In genomic region chr5:65492716-65493531, GRCm38 (mm10) we compare ENCODE assay signal across 8 mouse cellular contexts. TPM values are rescaled to one million over a fixed set of nuclear protein-coding genes. Genes with fewer than 3 reads are reported as not detected.
DNase-seq lines count a peak whose midpoint lies in the region; ATAC-seq and TF ChIP-seq lines count a peak whose summit lies in the region.

Gene Gm43552, minus strand, starts transcription at chr5:65492833.

- no peaks in the 10 kb centered on the region for H3K27me3 ChIP-seq in embryonic facial prominence, embryonic 15.5 days
- no peaks in the 10 kb centered on the region for H3K27me3 ChIP-seq in limb, embryonic 14.5 days (ENCODE audit: control insufficient read depth, insufficient read depth, low read length)
- no peaks in the 10 kb centered on the region for H3K27me3 ChIP-seq in midbrain, embryonic 16.5 days (ENCODE audit: control insufficient read depth, insufficient read depth, low read depth, low read length)
- no peaks in the 10 kb centered on the region for H3K27me3 ChIP-seq in spleen, adult 2 months (ENCODE audit: control insufficient read depth, insufficient read depth, low read length)

- H3K4me2 ChIP-seq in embryonic facial prominence, embryonic 15.5 days (replicated peaks) = peak within 1 kb of the TSS; percentile 87
- H3K4me2 ChIP-seq in limb, embryonic 14.5 days (replicated peaks; ENCODE audit: low read depth, low read length, severe bottlenecking) = peak within 1 kb of the TSS; percentile 83
- H3K4me2 ChIP-seq in midbrain, embryonic 16.5 days (ENCODE audit: low read length) = peak within 1 kb of the TSS; percentile 73

- H3K9ac ChIP-seq in embryonic facial prominence, embryonic 15.5 days = peak within 1 kb of the TSS; percentile 82
- peak within 1 kb of the TSS; percentile 91 for H3K9ac ChIP-seq in limb, embryonic 14.5 days (ENCODE audit: low read depth, low read length, severe bottlenecking)
- peak within 1 kb of the TSS; percentile 96 for H3K9ac ChIP-seq in midbrain, embryonic 16.5 days (ENCODE audit: low read depth, low read length)

- TF ChIP-seq POLR2A in bone marrow macrophage, adult 2 months (IDR thresholded peaks at IDR 0.05; ENCODE audit: borderline replicate concordance, low read depth, low read length) = no peak
- TF ChIP-seq POLR2A in limb, embryonic 14.5 days (IDR thresholded peaks at IDR 0.05; ENCODE audit: borderline replicate concordance, extremely low read depth, insufficient read depth, insufficient read length) = peak; percentile 25; the same call in 1 of the 2 replicates
- TF ChIP-seq POLR2A in spleen, adult 2 months (IDR thresholded peaks at IDR 0.05; ENCODE audit: low read depth, low read length) = peak; percentile 86

- H3K27ac ChIP-seq in bone marrow macrophage, adult 2 months (ENCODE audit: insufficient read depth, low read depth, low read length) = peak within 1 kb of the TSS; percentile 76
- H3K27ac ChIP-seq in embryonic facial prominence, embryonic 15.5 days (replicated peaks) = peak within 1 kb of the TSS; percentile 96
- peak within 1 kb of the TSS; percentile 91 for H3K27ac ChIP-seq in limb, embryonic 14.5 days (replicated peaks; ENCODE audit: low read depth, low read length)
- H3K27ac ChIP-seq in midbrain, embryonic 16.5 days (ENCODE audit: low read length) = peak within 1 kb of the TSS; percentile 97
- H3K27ac ChIP-seq in spleen, adult 2 months (ENCODE audit: insufficient read depth, low read length) = peak within 1 kb of the TSS; percentile 93

- under 1% methylated on average over 69 of the region's 69 CpGs for WGBS in embryonic facial prominence, embryonic 15.5 days
- under 1% methylated on average over 56 of the region's 69 CpGs for WGBS in limb, embryonic 14.5 days
- under 1% methylated on average over 62 of the region's 69 CpGs for WGBS in midbrain, embryonic 16.5 days
- under 1% methylated on average over 62 of the region's 69 CpGs for WGBS in spleen, adult 2 months

- H3K4me1 ChIP-seq in bone marrow macrophage, adult 2 months (ENCODE audit: control insufficient read depth, insufficient read depth, low read length) = peaks cover 24% of the 10 kb centered on the region
- H3K4me1 ChIP-seq in embryonic facial prominence, embryonic 15.5 days = peaks cover 29% of the 10 kb centered on the region
- peaks cover 18% of the 10 kb centered on the region for H3K4me1 ChIP-seq in limb, embryonic 14.5 days (ENCODE audit: control insufficient read depth, insufficient read depth, low read length)
- H3K4me1 ChIP-seq in midbrain, embryonic 16.5 days (ENCODE audit: control insufficient read depth, insufficient read depth, low read length) = peaks cover 20% of the 10 kb centered on the region
- H3K4me1 ChIP-seq in spleen, adult 2 months (ENCODE audit: control insufficient read depth, insufficient read depth, insufficient read length) = peaks cover 7% of the 10 kb centered on the region; the same call in 1 of the 2 replicates

- peak; percentile 96 for ATAC-seq in embryonic facial prominence, embryonic 15.5 days (ENCODE audit: insufficient number of reproducible peaks, low FRiP score, low TSS enrichment, low read depth)
- peak; percentile 94 for ATAC-seq in limb, embryonic 14.5 days (ENCODE audit: low FRiP score, low read depth)
- ATAC-seq in midbrain, embryonic 16.5 days = peak; percentile 97

- peak; percentile 97 for DNase-seq in B cell, adult 2 months
- peak; percentile 98 to 99 for DNase-seq in heart, adult 9 months (ENCODE audit: low spot score in 2 of 2)
- DNase-seq in kidney, adult 9 months = peak; percentile 97
- DNase-seq in limb, embryonic 14.5 days (ENCODE audit: low spot score) = peak; percentile 91
- peak; percentile 96 to 97 for DNase-seq in spleen, adult 2 months (ENCODE audit: low read depth in 1 of 2, low spot score in 2 of 2)

- no peak for TF ChIP-seq CTCF in bone marrow macrophage, adult 2 months (IDR thresholded peaks at IDR 0.05; ENCODE audit: low read depth, low read length)
- TF ChIP-seq CTCF in spleen, adult 2 months (IDR thresholded peaks at IDR 0.05; ENCODE audit: extremely low read depth, insufficient read depth, insufficient read length, insufficient replicate concordance) = no peak

- no peaks in the 10 kb centered on the region for H3K36me3 ChIP-seq in embryonic facial prominence, embryonic 15.5 days
- no peaks in the 10 kb centered on the region for H3K36me3 ChIP-seq in limb, embryonic 14.5 days (ENCODE audit: control insufficient read depth, insufficient read depth, low read length)
- no peaks in the 10 kb centered on the region for H3K36me3 ChIP-seq in midbrain, embryonic 16.5 days (ENCODE audit: control insufficient read depth, insufficient read depth, low read length)
- peaks cover 3% of the 10 kb centered on the region; the same call in 1 of the 2 replicates for H3K36me3 ChIP-seq in spleen, adult 2 months (ENCODE audit: control insufficient read depth, insufficient read depth, low read length)

- no peaks in the 10 kb centered on the region for H3K9me3 ChIP-seq in embryonic facial prominence, embryonic 15.5 days (replicated peaks)
- no peaks in the 10 kb centered on the region for H3K9me3 ChIP-seq in limb, embryonic 14.5 days (ENCODE audit: control insufficient read depth, low read length)
- no peaks in the 10 kb centered on the region for H3K9me3 ChIP-seq in midbrain, embryonic 16.5 days (replicated peaks; ENCODE audit: control insufficient read depth, low read length, poor library complexity, severe bottlenecking)

- peak within 1 kb of the TSS; percentile 97 for H3K4me3 ChIP-seq in bone marrow macrophage, adult 2 months (ENCODE audit: insufficient read depth, low read length)
- H3K4me3 ChIP-seq in embryonic facial prominence, embryonic 15.5 days (replicated peaks) = peak within 1 kb of the TSS; percentile 94
- H3K4me3 ChIP-seq in limb, embryonic 14.5 days (replicated peaks; ENCODE audit: low read length) = peak within 1 kb of the TSS; percentile 81
- H3K4me3 ChIP-seq in midbrain, embryonic 16.5 days (ENCODE audit: low read depth, low read length) = peak within 1 kb of the TSS; percentile 95
- H3K4me3 ChIP-seq in spleen, adult 2 months (ENCODE audit: extremely low read depth, insufficient read depth, insufficient read length) = peak within 1 kb of the TSS; percentile 60

RNA-seq across cellular contexts. Expression of gene Gm43552, which starts in this region (rescaled TPM):
- not detected in 2 replicates for polyA plus RNA-seq in bone marrow macrophage, adult 2 months (2012; ENCODE audit: insufficient read depth, insufficient read length, missing spikeins)
- polyA plus RNA-seq in embryonic facial prominence, embryonic 15.5 days (2015; fragmentation: Nextera tagmentation; extraction: Ambion mirVana) = 1.4 TPM in 1 of 2 replicates, not detected in the other
- not detected in 2 replicates for polyA plus RNA-seq in limb, embryonic 14.5 days (2012; rRNA removed)
- polyA plus RNA-seq in limb, embryonic 14.5 days (2014; fragmentation: Nextera tagmentation; extraction: Ambion mirVana) = not detected in 2 replicates
- not detected in 2 replicates for polyA plus RNA-seq in midbrain, embryonic 16.5 days (2015; fragmentation: Nextera tagmentation; extraction: Ambion mirVana)
- not detected in 2 replicates for polyA plus RNA-seq in spleen, adult 2 months (2012; rRNA removed)

Comparison
In these comparisons a context has a peak if more than half of its experiments do, and no peak if none do; other contexts are left out.
1. Peak in every context shown above with its lines: DNase-seq, ATAC-seq, H3K4me3 ChIP-seq and H3K27ac ChIP-seq.
2. Peak in DNase-seq, ATAC-seq, H3K4me3 ChIP-seq, H3K27ac ChIP-seq, H3K9ac ChIP-seq and H3K4me2 ChIP-seq in limb, embryonic 14.5 days; RNA of the gene not detected or under 1 TPM.
3. Peak in ATAC-seq, H3K4me3 ChIP-seq, H3K27ac ChIP-seq, H3K9ac ChIP-seq and H3K4me2 ChIP-seq in midbrain, embryonic 16.5 days; RNA of the gene not detected or under 1 TPM.
4. Peak in DNase-seq, H3K4me3 ChIP-seq and H3K27ac ChIP-seq in spleen, adult 2 months; RNA of the gene not detected or under 1 TPM.